Mouse (Mus musculus) testis, adult 2 months (tissue): ENCODE results near the gene P3h3.

Experiments
- CTCF ChIP-seq: fragments of 200-500 bp; IDR thresholded peaks from 2 replicates; pipeline ENCODE4 v1.5.1; 2012; ENCODE audit warnings: low read depth, mild to moderate bottlenecking, inconsistent platforms, low read length, moderate library complexity; ENCODE audit not compliant: control insufficient read depth, insufficient read depth, insufficient replicate concordance
- POLR2A ChIP-seq: fragments of 200-500 bp; IDR thresholded peaks from 2 replicates; pipeline ENCODE4 v1.6.1; 2012; ENCODE audit warnings: low read depth, mild to moderate bottlenecking, inconsistent platforms, low read length, moderate library complexity; ENCODE audit not compliant: control insufficient read depth

GRCm38 (mm10) chr6:124814448-124814847 lies 43.1 kb downstream of the P3h3 start:
- no peak for TF ChIP-seq CTCF
- no peak for TF ChIP-seq POLR2A
